Mouse (Mus musculus) ES-Bruce4 (cell line): ENCODE data around the gene Cdk8. TPM values are rescaled to one million over a fixed set of nuclear protein-coding genes. Genes with fewer than 3 reads are reported as not detected.

Source experiments
- H3K27ac ChIP-seq: 2 replicates; pipeline ENCODE4 v1.5.1; 2012; ENCODE audit warnings: low read length, inconsistent platforms; ENCODE audit not compliant: insufficient read depth
- H3K27me3 ChIP-seq: 2 replicates; pipeline ENCODE4 v1.6.1; 2012; ENCODE audit warnings: mild to moderate bottlenecking, low read length, inconsistent platforms; ENCODE audit not compliant: control insufficient read depth, poor library complexity, insufficient read depth, severe bottlenecking
- H3K36me3 ChIP-seq: 2 replicates; pipeline ENCODE4 v1.6.1; 2012; ENCODE audit warnings: inconsistent platforms, mild to moderate bottlenecking, low read length, moderate library complexity; ENCODE audit not compliant: control insufficient read depth, poor library complexity, insufficient read depth, severe bottlenecking
- H3K4me1 ChIP-seq: one replicate; pipeline ENCODE4 v1.8.1; 2011; ENCODE audit warnings: low read length; ENCODE audit not compliant: control insufficient read depth, insufficient read depth
- H3K4me3 ChIP-seq: 2 replicates; pipeline ENCODE4 v1.5.1; 2011; ENCODE audit warnings: low read depth, mild to moderate bottlenecking, low read length
- H3K9ac ChIP-seq: 2 replicates; pipeline ENCODE4 v1.6.1; 2012; ENCODE audit warnings: low read depth, mild to moderate bottlenecking, inconsistent platforms; ENCODE audit not compliant: poor library complexity, severe bottlenecking
- H3K9me3 ChIP-seq: replicated peaks from 2 replicates; pipeline ENCODE4 v1.6.1; 2012; ENCODE audit warnings: mild to moderate bottlenecking, low read length, inconsistent platforms; ENCODE audit not compliant: control insufficient read depth, poor library complexity, insufficient read depth, severe bottlenecking
- CTCF ChIP-seq: IDR thresholded peaks from one replicate; pipeline ENCODE4 v1.8.1; 2011; ENCODE audit warnings: low read depth, low read length
- EP300 ChIP-seq: IDR thresholded peaks from 2 replicates; pipeline ENCODE4 v1.6.1; 2011; ENCODE audit warnings: low read depth, low read length; ENCODE audit not compliant: insufficient read depth
- POLR2A ChIP-seq: IDR thresholded peaks from one replicate; pipeline ENCODE4 v1.8.1; 2011; ENCODE audit warnings: low read length; ENCODE audit not compliant: insufficient read depth
- polyA plus RNA-seq: library from polyadenylated mRNA; stranded (reverse); fragments of >200 nt; gene quantifications from 2 replicates; pipeline ENCODE4 v1.2.4, GENCODE M21; 2011; ENCODE audit warnings: low read depth; ENCODE audit not compliant: missing spikeins, insufficient read depth, insufficient read length

Gene Cdk8
- polyA plus RNA-seq, 1 experiment, result 81.2 TPM

DNA sequence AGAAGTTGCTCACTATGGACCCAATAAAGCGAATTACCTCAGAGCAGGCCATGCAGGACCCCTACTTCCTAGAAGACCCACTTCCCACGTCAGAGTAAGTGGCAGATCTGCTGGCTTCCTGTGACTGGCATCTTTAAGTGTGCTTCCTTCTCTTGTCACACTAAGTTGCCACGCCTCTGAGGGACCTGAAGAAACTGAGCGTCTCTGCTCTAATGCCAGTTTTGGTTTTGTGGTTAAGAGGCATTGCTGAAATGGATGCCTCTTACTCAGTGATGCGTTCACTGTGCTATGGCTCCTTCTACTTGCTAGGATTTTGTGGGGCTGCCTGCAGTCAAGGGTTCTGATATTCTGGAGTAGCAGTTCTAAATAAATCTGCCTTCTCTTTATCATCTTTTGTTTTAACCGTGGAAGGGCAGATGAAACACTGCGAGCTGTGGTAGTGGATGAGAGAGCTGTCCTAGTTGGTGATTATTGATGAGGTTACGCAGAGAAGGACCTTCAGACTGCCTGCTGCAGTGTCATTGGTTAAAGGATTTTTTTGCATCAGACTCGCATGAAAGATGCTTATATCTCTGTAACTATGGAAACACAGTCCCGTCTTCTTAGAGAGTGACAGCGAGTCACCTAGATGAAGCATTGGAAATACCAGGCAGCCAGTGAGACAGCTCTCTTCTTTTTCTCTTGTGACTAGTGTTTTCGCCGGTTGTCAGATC lies 67.9 kb downstream of the Cdk8 start:
- no peak overlapping the region for H3K9ac ChIP-seq
- H3K27ac ChIP-seq, result no peak overlapping the region
- H3K9me3 ChIP-seq, result no peaks in the 10 kb centered on the region
- no peak for TF ChIP-seq POLR2A
- TF ChIP-seq EP300, result no peak
- TF ChIP-seq CTCF, result no peak
- H3K27me3 ChIP-seq, result no peaks in the 10 kb centered on the region
- H3K36me3 ChIP-seq, result peaks cover 25% of the 10 kb centered on the region
- H3K4me1 ChIP-seq, result no peaks in the 10 kb centered on the region
- no peak overlapping the region for H3K4me3 ChIP-seq

- no peak for TF ChIP-seq CTCF
- no peak for TF ChIP-seq EP300
- TF ChIP-seq POLR2A, result no peak
- no peak overlapping the region for H3K9ac ChIP-seq
- no peaks in the 10 kb centered on the region for H3K27me3 ChIP-seq
- peaks cover 25% of the 10 kb centered on the region for H3K36me3 ChIP-seq
- no peak overlapping the region for H3K4me3 ChIP-seq
- H3K27ac ChIP-seq, result no peak overlapping the region
- H3K9me3 ChIP-seq, result no peaks in the 10 kb centered on the region
- H3K4me1 ChIP-seq, result no peaks in the 10 kb centered on the region
These were observed 68.5 kb downstream of the Cdk8 start for GRCm38 (mm10) chr5:146299520-146299870.

DNA sequence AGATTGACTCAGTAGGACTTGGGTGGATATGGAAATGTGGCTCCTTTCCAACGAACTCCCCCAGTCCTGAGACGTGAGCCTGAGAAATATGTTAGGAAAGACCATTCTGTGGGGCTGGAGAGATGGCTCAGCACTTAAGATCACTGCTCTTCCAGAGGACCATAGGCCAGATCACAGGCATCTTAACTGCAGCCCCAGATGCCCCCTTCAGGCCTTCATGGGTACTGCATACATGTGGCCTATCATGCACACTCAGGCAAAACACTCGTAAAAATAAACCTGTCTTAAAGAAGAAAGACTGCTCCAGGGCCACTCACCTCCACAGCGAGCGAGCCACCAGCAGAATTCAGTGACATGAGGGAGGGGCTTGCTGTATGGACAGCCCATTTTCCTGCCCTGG lies 72.4 kb downstream of the Cdk8 start:
- Histone ChIP-seq H3K27me3 (no peaks in the 10 kb centered on the region), H3K9ac (no peak overlapping the region), H3K36me3 (peaks cover 16% of the 10 kb centered on the region), H3K4me3 (no peak overlapping the region), H3K9me3 (no peaks in the 10 kb centered on the region), H3K27ac (no peak overlapping the region), H3K4me1 (no peaks in the 10 kb centered on the region)
- no peak for TF ChIP-seq EP300
- TF ChIP-seq CTCF, result peak; percentile 55

GRCm38 (mm10) chr5:146307046-146307743 lies 76.2 kb downstream of the Cdk8 start:
- no peaks in the 10 kb centered on the region for H3K36me3 ChIP-seq
- no peaks in the 10 kb centered on the region for H3K4me1 ChIP-seq
- H3K4me3 ChIP-seq, result no peak overlapping the region
- H3K9me3 ChIP-seq, result no peaks in the 10 kb centered on the region
- TF ChIP-seq POLR2A (no peak), CTCF (no peak), EP300 (no peak)
- no peak overlapping the region for H3K27ac ChIP-seq
- no peaks in the 10 kb centered on the region for H3K27me3 ChIP-seq
- no peak overlapping the region for H3K9ac ChIP-seq

GRCm38 (mm10) chr5:146307744-146308096 lies 76.7 kb downstream of the Cdk8 start:
- Histone ChIP-seq H3K36me3 (no peaks in the 10 kb centered on the region), H3K9me3 (no peaks in the 10 kb centered on the region), H3K4me3 (no peak overlapping the region), H3K4me1 (no peaks in the 10 kb centered on the region), H3K27ac (no peak overlapping the region), H3K27me3 (no peaks in the 10 kb centered on the region), H3K9ac (no peak overlapping the region)
- TF ChIP-seq CTCF (no peak), EP300 (no peak), POLR2A (no peak)

GRCm38 (mm10) chr5:146314538-146314937 lies 83.5 kb downstream of the Cdk8 start:
- Histone ChIP-seq H3K4me3 (no peak overlapping the region), H3K9me3 (no peaks in the 10 kb centered on the region), H3K27me3 (no peaks in the 10 kb centered on the region), H3K4me1 (no peaks in the 10 kb centered on the region), H3K36me3 (no peaks in the 10 kb centered on the region), H3K27ac (no peak overlapping the region), H3K9ac (no peak overlapping the region)
- TF ChIP-seq POLR2A, result no peak
- TF ChIP-seq EP300, result no peak
- TF ChIP-seq CTCF, result no peak
